Mouse (Mus musculus) midbrain, embryonic 12.5 days (tissue): ENCODE measurements at regions not wholly inside any gene's neighbourhood (a gene's known extent, or its start where the extent isn't known, plus 50 kb on each side); places are given as distances from the start of the nearest gene placed in this dataset.

ENCODE experiments used
- ATAC-seq: fragments of 200-750 bp; cut with Nextera tagmentation; 2 replicates; pipeline ENCODE4 v1.8.0; 2017; ENCODE audit warnings: low read depth, moderate TSS enrichment, moderate library complexity; ENCODE audit not compliant: low FRiP score
- H3K27ac ChIP-seq: fragments of 300-500 bp; sonication (generic); replicated peaks from 2 replicates; pipeline ENCODE4 v1.5.1; 2016; ENCODE audit warnings: mild to moderate bottlenecking
- H3K27me3 ChIP-seq: fragments of 300-500 bp; sonication (generic); 2 replicates; pipeline ENCODE4 v1.6.1; 2016; ENCODE audit warnings: mild to moderate bottlenecking
- H3K36me3 ChIP-seq: fragments of 300-500 bp; sonication (generic); 2 replicates; pipeline ENCODE4 v1.6.1; 2016
- H3K4me1 ChIP-seq: fragments of 300-500 bp; sonication (generic); 2 replicates; pipeline ENCODE4 v1.6.1; 2016
- H3K4me2 ChIP-seq: fragments of 300-500 bp; sonication (generic); replicated peaks from 2 replicates; pipeline ENCODE4 v1.6.1; 2016; ENCODE audit warnings: mild to moderate bottlenecking, moderate library complexity
- H3K4me3 ChIP-seq: fragments of 300-500 bp; sonication (generic); 2 replicates; pipeline ENCODE4 v1.5.1; 2016; ENCODE audit warnings: mild to moderate bottlenecking
- H3K9ac ChIP-seq: fragments of 300-500 bp; sonication (generic); replicated peaks from 2 replicates; pipeline ENCODE4 v1.6.1; 2016; ENCODE audit warnings: mild to moderate bottlenecking, moderate library complexity
- H3K9me3 ChIP-seq: fragments of 300-500 bp; sonication (generic); 2 replicates; pipeline ENCODE4 v1.6.1; 2016; ENCODE audit warnings: mild to moderate bottlenecking
- WGBS: fragments of 180-500 bp; shearing (Covaris S2); methylation state at CpG from one replicate; pipeline ENCODE4 v1.1.7; 2016; 5-methylcytosine and 5-hydroxymethylcytosine counted together

- no peak overlapping the region for H3K27ac ChIP-seq
Observed at GRCm38 (mm10) chr12:109738201-109738600, 138.1 kb upstream of the Rtl1 start.

GRCm38 (mm10) chr12:109738911-109739310 lies 138.8 kb upstream of the Rtl1 start:
- 96% methylated on average over 6 of the region's 6 CpGs for WGBS
- H3K4me3 ChIP-seq = no peak overlapping the region
- no peaks in the 10 kb centered on the region for H3K27me3 ChIP-seq
- no peak for ATAC-seq
- H3K36me3 ChIP-seq = peaks cover 51% of the 10 kb centered on the region
- no peak overlapping the region for H3K4me2 ChIP-seq
- H3K27ac ChIP-seq = no peak overlapping the region
- no peak overlapping the region for H3K9ac ChIP-seq
- H3K9me3 ChIP-seq = no peaks in the 10 kb centered on the region
- H3K4me1 ChIP-seq = no peaks in the 10 kb centered on the region

More at GRCm38 (mm10) chr12:109738201-109738600, 138.1 kb upstream of the Rtl1 start:
- H3K4me3 ChIP-seq = no peak overlapping the region
- H3K4me1 ChIP-seq = no peaks in the 10 kb centered on the region
- H3K27me3 ChIP-seq = no peaks in the 10 kb centered on the region
- WGBS = 96% methylated on average over 10 of the region's 10 CpGs
- H3K4me2 ChIP-seq = no peak overlapping the region
- H3K36me3 ChIP-seq = peaks cover 50% of the 10 kb centered on the region
- H3K9me3 ChIP-seq = no peaks in the 10 kb centered on the region
- no peak overlapping the region for H3K9ac ChIP-seq
- ATAC-seq = no peak

- no peak overlapping the region for H3K9ac ChIP-seq
- no peak overlapping the region for H3K4me3 ChIP-seq
- no peak overlapping the region for H3K27ac ChIP-seq
- WGBS = 97% methylated on average over 11 of the region's 11 CpGs
- H3K36me3 ChIP-seq = peaks cover 38% of the 10 kb centered on the region
- peaks cover 25% of the 10 kb centered on the region for H3K4me1 ChIP-seq
- no peaks in the 10 kb centered on the region for H3K9me3 ChIP-seq
- no peak overlapping the region for H3K4me2 ChIP-seq
- no peak for ATAC-seq
- H3K27me3 ChIP-seq = peaks cover under 1% of the 10 kb centered on the region
Observed at GRCm38 (mm10) chr12:109742486-109742885, 142.4 kb upstream of the Rtl1 start.

DNA sequence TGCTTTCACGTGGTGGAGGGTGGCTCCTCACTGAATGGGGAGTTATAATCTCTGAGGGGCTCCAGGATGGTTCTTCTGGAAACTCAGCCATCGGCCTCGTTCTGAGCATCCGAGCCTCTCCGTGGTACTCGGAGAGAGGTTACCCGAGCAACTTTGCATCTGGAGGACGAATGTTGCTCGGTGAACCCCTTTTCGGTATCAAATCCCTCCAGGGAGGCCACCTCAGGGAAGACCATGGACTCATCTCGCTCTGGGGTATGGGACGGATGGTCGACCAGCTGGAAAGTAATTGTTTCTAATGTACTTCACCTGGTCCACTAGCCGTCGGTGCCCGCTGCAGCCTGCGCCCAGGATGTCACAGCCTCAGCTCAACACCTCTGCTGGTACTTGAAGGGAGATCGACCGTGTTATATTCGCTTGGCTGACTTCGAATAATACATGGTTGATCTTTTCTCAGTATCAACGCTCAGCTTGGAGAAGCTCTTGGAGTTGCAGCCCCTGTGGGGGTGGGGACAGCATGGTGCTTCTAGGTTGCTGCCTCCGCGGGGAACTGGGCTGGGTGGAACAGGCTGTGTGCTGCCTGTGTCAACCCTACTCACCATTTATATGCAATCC lies 143.0 kb upstream of the Rtl1 start:
- Histone ChIP-seq H3K9ac (no peak overlapping the region), H3K27me3 (peaks cover 7% of the 10 kb centered on the region), H3K4me2 (no peak overlapping the region), H3K4me1 (peaks cover 30% of the 10 kb centered on the region), H3K36me3 (peaks cover 42% of the 10 kb centered on the region), H3K27ac (no peak overlapping the region), H3K9me3 (no peaks in the 10 kb centered on the region), H3K4me3 (no peak overlapping the region)
- 83% methylated on average over 24 of the region's 24 CpGs for WGBS
- no peak for ATAC-seq

GRCm38 (mm10) chr12:109744186-109744585 lies 144.1 kb upstream of the Rtl1 start:
- no peaks in the 10 kb centered on the region for H3K9me3 ChIP-seq
- peaks cover 15% of the 10 kb centered on the region for H3K27me3 ChIP-seq
- H3K9ac ChIP-seq = no peak overlapping the region
- no peak for ATAC-seq
- H3K27ac ChIP-seq = no peak overlapping the region
- no peak overlapping the region for H3K4me2 ChIP-seq
- H3K4me3 ChIP-seq = no peak overlapping the region
- H3K4me1 ChIP-seq = peaks cover 36% of the 10 kb centered on the region
- WGBS = 95% methylated on average over 4 of the region's 4 CpGs
- H3K36me3 ChIP-seq = peaks cover 34% of the 10 kb centered on the region

GRCm38 (mm10) chr12:109745731-109746484 lies 145.8 kb upstream of the Rtl1 start:
- Histone ChIP-seq H3K36me3 (peaks cover 31% of the 10 kb centered on the region), H3K9me3 (no peaks in the 10 kb centered on the region), H3K4me1 (peaks cover 49% of the 10 kb centered on the region), H3K4me3 (no peak overlapping the region), H3K27ac (peak overlapping the region; percentile 60), H3K4me2 (no peak overlapping the region), H3K9ac (no peak overlapping the region), H3K27me3 (peaks cover 21% of the 10 kb centered on the region)
- peak; percentile 39 for ATAC-seq
- WGBS = 33% methylated on average over 15 of the region's 15 CpGs

DNA sequence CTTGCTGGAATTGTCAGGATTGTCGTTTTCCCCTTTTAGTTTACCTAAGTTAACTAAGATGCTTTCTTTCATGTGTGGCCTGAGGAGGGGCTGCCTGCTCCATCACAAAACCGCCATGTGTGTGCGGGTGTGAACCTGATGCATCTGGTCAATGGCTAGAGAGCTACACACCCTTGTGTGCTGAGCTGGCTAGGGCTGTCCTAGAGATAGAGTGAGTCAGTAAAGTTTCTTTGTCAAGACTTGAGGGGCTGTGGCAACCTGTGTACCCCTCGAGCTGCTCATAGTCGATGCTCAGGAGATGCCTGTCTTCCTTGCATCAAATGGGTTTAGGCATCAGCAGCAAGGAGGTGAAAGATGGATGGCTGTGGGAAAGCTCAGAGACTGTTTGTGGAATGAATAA lies 147.1 kb upstream of the Rtl1 start:
- H3K4me1 ChIP-seq = peaks cover 49% of the 10 kb centered on the region
- peaks cover 27% of the 10 kb centered on the region for H3K27me3 ChIP-seq
- peak overlapping the region; percentile 60; the same call in 1 of the 2 replicates for H3K27ac ChIP-seq
- H3K9me3 ChIP-seq = no peaks in the 10 kb centered on the region
- 86% methylated on average over 5 of the region's 5 CpGs for WGBS
- H3K9ac ChIP-seq = no peak overlapping the region
- no peak overlapping the region for H3K4me2 ChIP-seq
- H3K4me3 ChIP-seq = no peak overlapping the region
- H3K36me3 ChIP-seq = peaks cover 24% of the 10 kb centered on the region
- ATAC-seq = no peak

DNA sequence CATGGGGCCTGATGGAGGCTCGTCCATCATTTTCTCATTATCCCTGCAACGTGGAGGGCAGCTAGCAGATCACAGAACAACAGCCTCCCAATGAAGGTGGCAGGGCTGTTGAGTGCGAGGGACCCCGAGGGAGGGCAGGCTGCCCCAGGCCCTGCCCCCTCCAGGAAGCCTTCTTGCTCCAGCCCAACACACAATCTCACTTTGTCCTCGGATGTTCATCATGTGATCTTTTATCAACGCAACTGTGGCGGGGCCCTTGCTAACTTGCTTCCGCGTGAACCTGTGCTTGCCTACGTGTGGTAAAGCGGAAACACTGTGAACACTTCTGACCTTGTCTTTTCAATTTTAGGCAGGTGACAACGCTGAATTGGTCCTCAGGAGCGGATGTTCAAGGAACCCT lies 147.6 kb upstream of the Rtl1 start:
- peaks cover 19% of the 10 kb centered on the region for H3K36me3 ChIP-seq
- 81% methylated on average over 13 of the region's 13 CpGs for WGBS
- no peak overlapping the region for H3K4me2 ChIP-seq
- ATAC-seq = no peak
- no peak overlapping the region for H3K9ac ChIP-seq
- peaks cover 49% of the 10 kb centered on the region for H3K4me1 ChIP-seq
- H3K27ac ChIP-seq = no peak overlapping the region
- H3K27me3 ChIP-seq = peaks cover 31% of the 10 kb centered on the region
- H3K4me3 ChIP-seq = no peak overlapping the region
- no peaks in the 10 kb centered on the region for H3K9me3 ChIP-seq

DNA sequence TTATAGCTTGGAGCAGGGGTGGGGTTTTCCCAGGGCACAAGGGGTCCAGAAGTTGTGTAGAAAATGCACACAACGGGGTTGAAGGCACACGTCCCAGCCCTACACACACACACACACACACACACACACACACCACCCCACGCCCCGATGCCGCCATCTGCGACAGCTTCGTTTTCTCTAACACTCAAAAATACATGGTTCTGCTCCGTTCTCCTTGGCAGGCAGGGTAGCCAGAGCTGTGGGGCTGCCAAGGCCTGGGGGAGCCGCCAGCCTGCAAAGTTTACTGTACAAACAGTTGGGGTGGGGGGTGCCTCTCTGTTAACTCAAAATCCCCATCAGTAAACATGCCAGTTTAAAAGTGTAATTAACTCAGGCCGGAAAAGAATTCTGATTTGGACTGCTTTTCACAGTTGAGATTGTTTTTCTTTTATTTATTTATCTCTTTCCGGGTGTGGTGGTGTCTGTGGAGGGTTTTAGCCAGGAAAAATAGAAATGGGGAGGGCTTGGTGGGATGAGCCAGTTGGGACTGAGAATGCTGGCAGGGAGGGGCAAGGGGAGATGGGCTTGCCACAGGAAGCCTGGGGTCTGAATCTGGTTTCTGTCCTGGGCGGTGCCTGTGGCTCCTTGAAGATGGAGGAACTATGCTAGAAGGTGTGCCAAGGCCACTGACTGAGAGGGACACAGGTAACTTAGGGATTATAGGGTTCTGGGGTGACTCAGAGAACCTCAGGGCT lies 148.4 kb upstream of the Rtl1 start:
- Histone ChIP-seq H3K9me3 (no peaks in the 10 kb centered on the region), H3K4me3 (no peak overlapping the region), H3K9ac (no peak overlapping the region), H3K27ac (peak overlapping the region; percentile 81), H3K36me3 (peaks cover 13% of the 10 kb centered on the region; the same call in 1 of the 2 replicates), H3K4me2 (no peak overlapping the region), H3K4me1 (peaks cover 49% of the 10 kb centered on the region), H3K27me3 (peaks cover 31% of the 10 kb centered on the region)
- no peak for ATAC-seq
- WGBS = 81% methylated on average over 12 of the region's 12 CpGs

- Histone ChIP-seq H3K9ac (peak overlapping the region; percentile 39), H3K9me3 (no peaks in the 10 kb centered on the region), H3K4me1 (peaks cover 49% of the 10 kb centered on the region), H3K4me3 (peak overlapping the region; percentile 27), H3K27ac (peak overlapping the region; percentile 81), H3K36me3 (peaks cover 7% of the 10 kb centered on the region; the same call in 1 of the 2 replicates), H3K27me3 (peaks cover 31% of the 10 kb centered on the region), H3K4me2 (peak overlapping the region; percentile 46)
- WGBS = 19% methylated on average over 2 of the region's 2 CpGs
- ATAC-seq = peak; percentile 2; the same call in 1 of the 2 replicates
Observed at GRCm38 (mm10) chr12:109749256-109749655, 149.1 kb upstream of the Rtl1 start.

DNA sequence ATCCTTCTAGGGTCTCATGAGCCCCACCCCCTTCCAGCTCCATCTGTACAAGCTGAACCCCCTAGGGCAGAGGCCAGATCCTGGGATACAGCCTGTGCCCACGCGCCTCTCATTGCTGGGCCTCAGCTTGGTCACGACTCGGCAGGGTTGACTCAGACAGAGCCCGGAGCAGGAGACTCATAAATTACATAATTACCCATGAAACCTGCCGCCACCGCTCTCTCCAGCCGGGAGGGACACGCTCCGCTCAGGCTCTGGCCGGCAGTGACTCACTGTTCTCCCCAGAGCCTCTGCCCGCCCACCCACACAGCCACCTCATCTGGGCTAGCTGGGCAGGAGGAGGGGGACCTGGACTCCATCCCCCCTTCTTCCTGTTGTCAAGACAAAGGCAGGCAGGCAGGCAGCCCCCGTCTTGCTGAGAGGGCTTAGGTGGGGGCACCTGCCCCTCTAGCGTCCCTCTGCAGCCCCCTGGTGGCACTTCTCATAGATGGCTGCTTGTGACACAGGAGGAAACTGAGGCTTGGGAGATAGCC lies 149.6 kb upstream of the Rtl1 start:
- Histone ChIP-seq H3K9ac (peak overlapping the region; percentile 39), H3K4me1 (peaks cover 49% of the 10 kb centered on the region)
- WGBS = 1% methylated on average over 13 of the region's 14 CpGs

GRCm38 (mm10) chr12:109754986-109755385 lies 154.9 kb upstream of the Rtl1 start:
- Histone ChIP-seq H3K4me1 (peaks cover 6% of the 10 kb centered on the region), H3K4me3 (no peak overlapping the region), H3K4me2 (no peak overlapping the region), H3K36me3 (no peaks in the 10 kb centered on the region), H3K9me3 (no peaks in the 10 kb centered on the region), H3K9ac (no peak overlapping the region), H3K27ac (no peak overlapping the region), H3K27me3 (peaks cover 17% of the 10 kb centered on the region; the same call in 1 of the 2 replicates)
- no peak for ATAC-seq
- WGBS = 75% methylated on average over 7 of the region's 7 CpGs

More for the DNA sequence above, 149.6 kb upstream of the Rtl1 start:
- H3K27me3 ChIP-seq = peaks cover 31% of the 10 kb centered on the region
- no peaks in the 10 kb centered on the region for H3K9me3 ChIP-seq
- H3K27ac ChIP-seq = peak overlapping the region; percentile 81
- peak; percentile 88 for ATAC-seq
- H3K4me3 ChIP-seq = peak overlapping the region; percentile 27
- peak overlapping the region; percentile 46 for H3K4me2 ChIP-seq
- peaks cover 7% of the 10 kb centered on the region; the same call in 1 of the 2 replicates for H3K36me3 ChIP-seq
